Mouse (Mus musculus) heart, postnatal 0 days (tissue): ENCODE data around the gene Myl7. TPM values are rescaled to one million over a fixed set of nuclear protein-coding genes. Genes with fewer than 3 reads are reported as not detected.

Source experiments
- ATAC-seq: fragments of 200-750 bp; cut with Nextera tagmentation; 2 replicates; pipeline ENCODE4 v1.8.0; 2017; ENCODE audit warnings: low read depth, moderate number of reproducible peaks, moderate library complexity; ENCODE audit not compliant: insufficient read depth
- DNase-seq: peaks from one replicate; pipeline ENCODE4 v3.0.0-alpha.2; 2016; ENCODE audit warnings: low spot score
- H3K27ac ChIP-seq: fragments of 300-500 bp; sonication (generic); 2 replicates; pipeline ENCODE4 v1.5.1; 2014; ENCODE audit warnings: low read depth, mild to moderate bottlenecking
- H3K27me3 ChIP-seq: fragments of 300-500 bp; sonication (generic); 2 replicates; pipeline ENCODE4 v1.6.1; 2014; ENCODE audit warnings: low read length, mixed read lengths; ENCODE audit not compliant: control insufficient read depth, insufficient read depth
- H3K36me3 ChIP-seq: fragments of 300-500 bp; sonication (generic); replicated peaks from 2 replicates; pipeline ENCODE4 v1.6.1; 2014; ENCODE audit warnings: low read length, mixed read lengths; ENCODE audit not compliant: control insufficient read depth, insufficient read depth
- H3K4me1 ChIP-seq: fragments of 300-500 bp; sonication (generic); 2 replicates; pipeline ENCODE4 v1.6.1; 2014; ENCODE audit warnings: antibody characterized with exemption; ENCODE audit not compliant: control insufficient read depth, insufficient read depth
- H3K4me2 ChIP-seq: fragments of 300-500 bp; sonication (generic); 2 replicates; pipeline ENCODE4 v1.6.1; 2014; ENCODE audit warnings: low read depth, mild to moderate bottlenecking, low read length, moderate library complexity
- H3K4me3 ChIP-seq: fragments of 300-500 bp; sonication (generic); 2 replicates; pipeline ENCODE4 v1.5.1; 2014; ENCODE audit warnings: low read depth, low read length
- H3K9ac ChIP-seq: fragments of 300-500 bp; sonication (generic); replicated peaks from 2 replicates; pipeline ENCODE4 v1.6.1; 2014; ENCODE audit warnings: low read depth, low read length, mixed read lengths
- H3K9me3 ChIP-seq: fragments of 300-500 bp; sonication (generic); replicated peaks from 2 replicates; pipeline ENCODE4 v1.6.1; 2016; ENCODE audit warnings: low read length; ENCODE audit not compliant: control insufficient read depth
- CTCF ChIP-seq: IDR thresholded peaks from 2 replicates; pipeline ENCODE4 v1.5.1; 2016; ENCODE audit warnings: antibody characterized with exemption, control low read depth, low read depth
- EP300 ChIP-seq: IDR thresholded peaks from 2 replicates; pipeline ENCODE4 v1.6.1; 2016; ENCODE audit warnings: antibody characterized with exemption, low read depth
- WGBS: fragments of 180-500 bp; shearing (Covaris S2); extraction: QIAGEN DNeasy Blood & Tissue Kit; methylation state at CpG from one replicate; pipeline ENCODE4 v1.1.7; 2014; 5-methylcytosine and 5-hydroxymethylcytosine counted together
- polyA plus RNA-seq: library from polyadenylated mRNA; unstranded; fragments of >200 nt; fragmentation: Nextera tagmentation; extraction: Ambion mirVana; gene quantifications from 2 replicates; pipeline ENCODE4 v1.2.1, GENCODE M21; 2015
- total RNA-seq: library from RNA; depleted of rRNA; stranded (reverse); fragments of >200 nt; gene quantifications from 2 replicates; pipeline ENCODE4 v1.2.3, GENCODE M21; 2014; ENCODE audit warnings: low replicate concordance

The Myl7 gene
- total and polyA plus RNA-seq, 2 experiments from 2014 or later = 1,536 to 5,015 TPM

- ATAC-seq = peak; percentile 28
- Histone ChIP-seq H3K9ac (no peak overlapping the region), H3K9me3 (no peaks in the 10 kb centered on the region), H3K4me3 (no peak overlapping the region), H3K27me3 (no peaks in the 10 kb centered on the region), H3K36me3 (no peaks in the 10 kb centered on the region), H3K27ac (0 out of 2 replicates have a peak overlapping the region, but pooled peaks have one; percentile 37), H3K4me2 (no peak overlapping the region), H3K4me1 (peaks cover 28% of the 10 kb centered on the region)
- no peak for TF ChIP-seq EP300
- TF ChIP-seq CTCF = no peak
- no peak for DNase-seq
- WGBS = 59% methylated on average over 8 of the region's 8 CpGs
Observed at GRCm38 (mm10) chr11:5916178-5916548, 17.6 kb upstream of the Myl7 start.

- no peak overlapping the region for H3K4me2 ChIP-seq
Observed at GRCm38 (mm10) chr11:5915429-5916177, 17.0 kb upstream of the Myl7 start.

GRCm38 (mm10) chr11:5914940-5915339 lies 16.4 kb upstream of the Myl7 start:
- no peaks in the 10 kb centered on the region for H3K36me3 ChIP-seq
- H3K4me2 ChIP-seq = no peak overlapping the region
- H3K27me3 ChIP-seq = no peaks in the 10 kb centered on the region
- H3K27ac ChIP-seq = no peak overlapping the region
- no peak for ATAC-seq
- H3K9ac ChIP-seq = no peak overlapping the region
- peaks cover 28% of the 10 kb centered on the region for H3K4me1 ChIP-seq
- DNase-seq = no peak
- H3K9me3 ChIP-seq = no peaks in the 10 kb centered on the region
- WGBS = 52% methylated on average over 5 of the region's 5 CpGs
- no peak overlapping the region for H3K4me3 ChIP-seq
- TF ChIP-seq CTCF (no peak), EP300 (no peak)

More at GRCm38 (mm10) chr11:5915429-5916177, 17.0 kb upstream of the Myl7 start:
- H3K4me1 ChIP-seq = peaks cover 28% of the 10 kb centered on the region
- H3K9me3 ChIP-seq = no peaks in the 10 kb centered on the region
- 48% methylated on average over 5 of the region's 5 CpGs for WGBS
- peak; percentile 67 for DNase-seq
- TF ChIP-seq EP300 (peak; percentile 86; the same call in 1 of the 2 replicates), CTCF (no peak)
- no peaks in the 10 kb centered on the region for H3K36me3 ChIP-seq
- H3K27me3 ChIP-seq = no peaks in the 10 kb centered on the region
- H3K27ac ChIP-seq = 0 out of 2 replicates have a peak overlapping the region, but pooled peaks have one; percentile 37
- ATAC-seq = peak; percentile 79
- no peak overlapping the region for H3K9ac ChIP-seq
- H3K4me3 ChIP-seq = no peak overlapping the region

GRCm38 (mm10) chr11:5913936-5914335 lies 15.4 kb upstream of the Myl7 start:
- Histone ChIP-seq H3K36me3 (no peaks in the 10 kb centered on the region), H3K27ac (no peak overlapping the region), H3K4me1 (peaks cover 28% of the 10 kb centered on the region), H3K4me2 (no peak overlapping the region), H3K4me3 (no peak overlapping the region), H3K9me3 (no peaks in the 10 kb centered on the region), H3K9ac (no peak overlapping the region), H3K27me3 (no peaks in the 10 kb centered on the region)
- TF ChIP-seq CTCF (no peak), EP300 (no peak)
- DNase-seq (no peak), ATAC-seq (no peak)
- 77% methylated on average over 4 of the region's 4 CpGs for WGBS

GRCm38 (mm10) chr11:5913256-5913655 lies 14.7 kb upstream of the Myl7 start:
- 25% methylated on average over 8 of the region's 8 CpGs for WGBS
- no peaks in the 10 kb centered on the region for H3K36me3 ChIP-seq
- DNase-seq = no peak
- H3K4me2 ChIP-seq = no peak overlapping the region
- TF ChIP-seq CTCF (no peak), EP300 (no peak)
- H3K4me1 ChIP-seq = peaks cover 28% of the 10 kb centered on the region
- no peak overlapping the region for H3K27ac ChIP-seq
- H3K9ac ChIP-seq = no peak overlapping the region
- ATAC-seq = no peak
- H3K9me3 ChIP-seq = no peaks in the 10 kb centered on the region
- no peak overlapping the region for H3K4me3 ChIP-seq
- no peaks in the 10 kb centered on the region for H3K27me3 ChIP-seq
